Mouse (Mus musculus) liver, adult (tissue): ENCODE results near the gene C530008M17Rik.

Source experiments
- GATA4 ChIP-seq: IDR thresholded peaks from 2 replicates; pipeline ENCODE4 v1.6.1; 2014; ENCODE audit warnings: mild to moderate bottlenecking, low read length; ENCODE audit not compliant: insufficient replicate concordance

Gene C530008M17Rik

DNA sequence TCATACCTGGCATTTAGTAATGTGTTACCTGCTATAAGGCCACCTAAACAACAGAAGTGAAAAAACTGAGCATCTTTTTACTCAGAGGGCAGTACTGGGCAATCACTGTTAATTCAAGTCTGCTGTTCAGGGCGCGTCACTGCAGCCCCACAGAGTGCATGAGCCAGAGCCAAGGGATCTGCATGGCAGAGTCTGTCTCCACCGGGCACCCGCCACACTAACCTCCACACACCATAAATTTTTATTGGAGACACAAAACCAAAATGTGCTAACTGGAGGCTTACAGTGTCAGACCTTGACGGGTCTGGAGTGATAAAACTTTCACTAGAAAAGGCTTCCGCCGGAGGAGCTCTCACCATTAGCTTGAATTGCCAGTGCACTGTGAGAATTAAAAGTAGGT, 57.4 kb downstream of the C530008M17Rik start:
- no peak for TF ChIP-seq GATA4

DNA sequence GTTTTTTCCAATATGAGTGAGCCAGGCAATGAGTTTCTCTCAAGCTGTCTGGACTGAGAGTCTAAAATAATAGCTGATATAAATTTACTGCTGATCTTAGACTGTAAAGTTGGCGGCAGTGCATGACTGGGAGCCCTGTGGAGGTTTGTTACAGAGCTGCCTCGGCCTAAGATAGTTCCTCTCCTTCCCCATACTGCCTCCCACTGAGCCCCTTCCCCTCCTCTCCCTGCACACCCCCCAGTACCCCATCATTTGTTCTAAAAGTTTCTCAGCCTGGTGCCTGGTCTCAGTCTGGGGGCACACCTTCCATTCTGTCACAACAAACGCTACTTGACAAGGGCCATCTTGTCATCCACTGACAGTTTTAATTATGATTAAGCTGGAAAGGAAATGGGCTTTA, 63.6 kb downstream of the C530008M17Rik start:
- no peak for TF ChIP-seq GATA4

DNA sequence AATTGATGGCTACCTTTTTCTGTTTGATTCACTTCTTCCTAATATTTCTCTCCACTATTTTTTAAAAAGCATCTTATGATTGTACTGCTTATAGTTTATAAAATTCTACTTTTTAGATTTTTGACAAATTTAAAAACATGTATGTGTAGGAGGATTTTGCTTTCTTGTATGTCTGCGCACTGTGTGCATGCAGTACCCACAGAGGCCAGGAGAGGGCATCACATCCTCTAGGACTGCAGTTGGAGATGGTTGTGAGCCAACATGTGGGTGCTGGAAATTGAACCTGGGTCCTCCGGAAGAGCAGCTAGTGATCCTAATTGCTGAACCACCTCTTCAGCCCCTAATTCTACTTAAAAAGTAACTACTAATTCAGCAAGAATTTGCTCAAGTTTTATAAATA, 68.6 kb downstream of the C530008M17Rik start:
- TF ChIP-seq GATA4: no peak

DNA sequence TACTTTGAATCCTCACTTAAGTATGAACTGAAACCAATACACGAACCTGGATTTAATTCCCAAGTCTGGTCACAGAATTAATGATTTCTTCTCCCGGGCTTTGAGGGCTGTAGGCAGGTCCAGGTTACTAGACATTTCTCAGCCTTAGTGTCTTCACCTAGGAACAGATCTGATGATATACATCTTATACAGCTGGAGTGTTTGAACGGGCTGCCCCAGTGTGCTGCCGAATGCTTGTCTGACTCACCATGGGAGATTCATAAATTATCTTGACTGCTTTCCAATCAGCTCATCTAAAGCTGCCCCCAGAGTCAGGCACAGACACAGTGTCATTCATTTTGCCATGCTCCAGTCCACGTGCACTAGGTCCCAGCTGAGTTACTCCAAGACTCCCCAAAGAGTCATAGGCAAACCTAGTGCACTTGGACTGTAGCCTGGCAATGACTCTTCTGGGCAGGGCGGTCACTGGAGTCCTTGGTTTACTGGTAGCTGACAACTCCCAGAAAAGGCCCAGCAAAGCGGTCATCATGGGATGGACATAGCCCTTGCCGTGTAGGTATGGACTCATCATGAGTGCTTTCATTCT, 70.3 kb downstream of the C530008M17Rik start:
- no peak for TF ChIP-seq GATA4

DNA sequence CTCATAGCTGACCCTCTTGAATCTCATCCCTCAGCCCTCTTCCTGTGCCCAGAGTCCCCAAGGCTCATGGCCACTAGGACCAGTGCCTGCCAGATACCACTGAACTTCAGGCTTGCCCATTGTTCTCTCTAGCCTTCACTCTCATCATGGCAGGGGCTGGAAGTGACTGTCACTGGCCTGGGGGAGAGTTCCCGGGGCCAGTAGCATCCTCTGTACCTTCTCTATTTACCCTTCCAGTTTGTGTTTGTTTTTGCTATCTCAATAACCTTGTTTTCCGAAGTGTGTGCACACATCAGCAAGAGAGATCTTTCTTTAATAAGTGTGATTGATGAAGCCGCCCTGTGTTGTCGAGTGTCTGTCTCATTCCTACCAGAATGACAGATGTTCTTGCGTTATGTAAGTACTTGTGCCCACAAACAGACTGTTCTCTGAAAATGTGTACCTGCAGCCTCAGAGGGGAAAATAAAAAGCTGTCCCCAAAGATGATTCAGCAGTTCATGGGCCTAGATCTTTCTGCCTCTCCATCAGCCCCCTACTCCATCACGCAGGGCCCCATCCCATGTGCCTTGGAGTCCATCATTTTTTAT, 76.8 kb downstream of the C530008M17Rik start:
- no peak for TF ChIP-seq GATA4

DNA sequence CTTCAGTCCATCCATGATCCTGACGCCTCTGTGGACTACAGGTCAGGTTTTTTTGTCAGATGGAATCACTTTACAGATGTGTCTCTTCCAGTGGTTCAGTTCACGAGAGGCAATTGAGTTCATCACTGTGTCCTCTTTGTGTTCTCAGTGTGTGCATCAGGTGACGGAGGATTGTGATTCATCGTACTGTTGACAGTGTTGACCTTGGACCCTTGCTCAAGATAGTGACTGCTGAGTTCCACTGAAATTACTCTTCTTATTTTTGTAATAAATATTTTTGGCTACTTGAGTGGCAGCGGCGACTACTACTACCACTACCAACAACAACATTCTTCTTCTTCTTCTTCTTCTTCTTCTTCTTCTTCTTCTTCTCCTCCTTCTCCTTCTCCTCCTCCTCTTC, 85.2 kb downstream of the C530008M17Rik start:
- no peak for TF ChIP-seq GATA4

DNA sequence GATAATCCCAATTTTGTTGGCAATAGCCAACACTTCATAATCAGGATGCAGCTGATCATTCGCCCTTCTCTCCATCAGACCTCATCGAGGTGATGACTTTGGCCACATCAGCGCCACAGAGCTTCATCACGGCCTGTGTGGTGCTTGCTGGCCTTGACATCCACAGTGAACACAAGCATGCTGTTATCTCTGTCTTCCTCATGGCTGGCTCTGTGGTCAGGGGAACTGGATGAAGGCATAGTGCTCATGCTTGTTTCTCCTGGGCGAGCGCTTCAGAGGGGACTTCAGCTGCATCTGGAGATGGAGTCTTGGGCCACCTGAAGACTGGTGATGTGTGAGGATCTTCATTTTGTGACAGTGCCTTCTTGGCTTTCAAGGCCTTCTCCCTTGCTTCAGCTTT, 85.8 kb downstream of the C530008M17Rik start:
- no peak for TF ChIP-seq GATA4

DNA sequence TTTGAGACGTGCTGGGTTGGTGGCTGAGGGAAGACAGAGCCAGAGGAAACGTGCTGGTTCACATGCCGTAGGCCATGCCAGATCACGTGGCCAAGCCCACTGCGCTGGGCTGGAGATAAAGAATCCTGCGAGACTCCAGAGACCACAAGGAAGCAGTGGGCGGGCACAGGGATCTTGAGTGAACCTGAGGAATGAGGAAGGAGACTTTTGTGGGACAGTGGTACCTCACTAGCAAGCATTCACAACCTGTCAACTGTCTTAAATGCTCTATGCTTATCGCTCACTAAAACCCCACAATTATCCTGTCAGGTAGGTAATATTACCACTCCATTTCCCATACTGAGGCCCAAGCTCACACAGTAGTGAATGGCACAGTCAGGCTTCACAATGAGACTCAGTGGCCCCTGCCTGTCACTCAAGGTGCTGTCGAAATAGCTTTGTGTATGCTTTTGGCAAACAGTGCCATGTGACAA, 88.5 kb downstream of the C530008M17Rik start:
- TF ChIP-seq GATA4: no peak

DNA sequence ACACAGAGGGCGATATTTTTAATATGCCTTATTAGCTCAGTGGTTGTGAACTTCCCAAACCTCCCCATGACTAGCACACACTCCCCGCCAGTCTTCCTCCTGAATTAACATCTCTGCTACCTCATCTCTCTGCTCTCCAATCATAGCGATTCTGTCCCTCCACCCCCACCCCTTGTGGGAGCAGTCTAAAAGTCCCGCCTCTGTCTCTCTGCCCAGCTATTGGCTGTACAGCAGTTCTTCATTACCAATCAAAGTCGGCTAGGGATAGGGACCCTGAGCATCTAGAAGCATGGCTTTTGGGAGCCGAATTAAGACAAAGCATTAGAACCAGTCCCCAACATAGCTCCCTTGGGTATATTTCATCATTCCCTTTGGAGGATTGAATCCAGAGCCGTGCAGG, 91.5 kb downstream of the C530008M17Rik start:
- TF ChIP-seq GATA4: no peak

DNA sequence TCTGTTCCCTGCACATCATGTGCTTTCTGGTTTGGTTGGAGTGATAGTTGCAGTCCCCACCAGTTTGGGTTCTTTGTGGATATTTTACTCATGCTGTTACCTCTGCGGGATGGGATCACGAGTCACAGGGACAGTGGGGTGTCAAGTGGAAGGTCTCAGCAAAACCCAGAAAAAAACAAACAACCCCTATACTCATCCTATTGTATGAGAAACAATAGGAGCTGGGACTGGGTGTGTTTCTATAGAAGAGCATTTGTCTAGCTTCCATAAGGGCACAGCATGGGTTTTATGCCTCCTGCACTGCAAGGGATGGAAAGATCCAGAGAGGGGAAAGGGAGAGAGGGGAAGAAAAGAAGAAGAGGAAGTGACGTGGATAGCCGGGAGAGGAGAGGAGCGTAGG, 96.0 kb downstream of the C530008M17Rik start:
- TF ChIP-seq GATA4: no peak

DNA sequence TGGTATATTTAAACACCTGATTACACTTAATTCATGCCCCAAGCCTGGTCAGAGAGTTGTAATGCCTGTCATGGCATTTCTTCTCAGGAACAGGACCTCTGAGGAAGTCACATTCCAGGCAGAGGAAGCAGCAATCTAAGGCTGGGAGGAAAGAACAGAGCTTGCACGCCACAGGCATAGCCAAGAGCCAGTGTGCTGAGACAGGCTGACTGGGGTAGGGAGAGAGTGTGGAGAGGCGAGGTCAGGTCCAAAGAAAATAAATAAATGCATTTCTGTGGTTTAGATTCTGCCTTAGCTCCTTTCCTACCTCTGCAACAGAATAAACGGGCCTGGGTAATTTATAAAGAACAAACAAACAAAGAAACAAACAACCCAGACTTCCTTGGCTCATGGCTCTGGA, 104.0 kb downstream of the C530008M17Rik start:
- no peak for TF ChIP-seq GATA4

DNA sequence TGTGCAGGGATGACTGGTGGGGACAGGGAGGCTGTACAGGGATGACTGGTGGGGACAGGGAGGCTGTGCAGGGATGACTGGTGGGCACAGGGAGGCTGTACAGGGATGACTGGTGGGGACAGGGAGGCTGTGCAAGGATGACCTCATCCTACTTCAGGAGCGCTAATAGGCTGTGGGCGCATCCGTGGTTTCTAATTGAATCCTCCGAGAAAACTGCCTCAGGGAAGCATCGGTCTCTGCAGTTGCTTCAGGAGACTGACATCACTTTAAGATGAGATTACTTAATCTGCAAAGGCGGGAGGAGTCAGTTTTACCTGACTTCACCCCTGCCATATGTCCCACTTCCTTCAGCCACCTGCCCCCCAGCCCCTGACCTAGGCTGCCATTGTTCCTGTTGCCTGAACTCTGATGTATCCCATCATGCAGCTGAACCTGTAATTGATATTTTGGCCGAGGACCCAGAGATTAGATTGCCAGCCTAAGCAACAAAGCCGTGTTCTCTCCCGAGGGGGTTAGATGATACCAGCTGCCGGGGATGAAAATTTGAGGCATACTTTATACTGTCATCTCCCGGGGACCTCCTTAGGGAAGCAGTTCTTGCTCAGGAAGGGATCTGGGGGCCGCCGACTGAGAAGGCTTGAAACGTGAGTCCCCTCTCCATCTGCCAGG, 105.9 kb downstream of the C530008M17Rik start:
- TF ChIP-seq GATA4: no peak

DNA sequence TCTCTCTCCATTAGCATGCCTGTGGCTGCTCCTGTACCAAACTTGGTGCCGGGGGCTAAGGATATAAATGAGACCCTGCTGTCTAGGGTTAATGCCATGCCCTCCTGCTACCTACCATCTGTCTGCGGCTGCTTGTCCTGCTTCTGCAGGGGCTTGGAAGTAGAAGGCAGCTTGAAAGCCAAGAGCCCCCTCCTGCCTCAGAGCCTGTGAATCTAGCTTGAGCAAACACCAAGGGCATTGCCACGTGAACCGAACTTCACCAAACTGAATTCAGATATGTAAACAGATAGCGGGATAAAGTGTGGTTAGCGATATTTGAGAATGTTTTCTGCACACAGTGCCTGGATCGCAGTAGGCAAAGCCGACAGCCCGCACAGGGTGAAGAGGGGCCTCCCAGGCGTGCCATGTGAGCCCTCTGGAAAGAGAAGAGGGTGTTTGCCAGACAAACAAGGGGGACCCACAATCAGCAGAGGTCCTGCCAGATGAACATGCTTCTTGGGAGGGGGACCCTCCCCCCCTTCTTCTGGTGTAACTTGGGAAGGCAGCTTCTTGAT, 106.9 kb downstream of the C530008M17Rik start:
- TF ChIP-seq GATA4: no peak

DNA sequence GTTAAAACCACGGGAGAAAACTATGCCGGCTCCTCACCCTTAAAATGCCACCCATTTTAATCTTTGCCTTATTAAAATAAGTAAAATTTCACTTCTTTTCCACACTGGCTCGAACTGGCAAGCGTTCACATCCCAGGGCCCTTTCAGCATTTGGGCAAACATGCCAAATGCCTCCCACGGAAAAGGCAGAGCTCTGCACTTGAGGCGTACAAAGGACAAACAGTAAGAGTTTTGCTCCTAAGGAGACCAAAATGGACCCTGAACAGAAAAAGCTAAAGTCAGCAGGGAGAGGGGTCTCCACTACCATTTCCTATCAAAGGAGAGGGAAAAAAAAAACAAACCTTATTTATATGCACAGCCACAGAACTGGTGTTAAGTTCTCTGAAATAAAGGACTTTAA, 107.4 kb downstream of the C530008M17Rik start:
- no peak for TF ChIP-seq GATA4

DNA sequence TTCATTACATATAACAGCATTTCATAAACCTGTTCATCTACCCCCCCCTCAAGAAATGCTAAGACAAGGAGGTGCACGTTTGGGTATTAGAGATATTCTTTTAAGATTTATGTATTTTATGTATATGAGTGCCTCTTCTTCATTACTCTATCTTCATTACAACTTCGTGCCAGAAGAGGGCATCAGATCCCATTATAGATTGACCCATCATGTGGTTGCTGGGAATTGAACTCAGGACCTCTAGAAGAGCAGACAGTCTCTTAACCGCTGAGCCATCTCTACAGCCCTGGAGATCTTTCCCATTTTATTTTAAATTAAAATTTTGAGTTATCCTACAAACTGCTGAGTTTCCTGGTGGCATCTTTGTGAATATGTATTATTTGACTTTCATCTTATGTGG, 112.7 kb downstream of the C530008M17Rik start:
- no peak for TF ChIP-seq GATA4

DNA sequence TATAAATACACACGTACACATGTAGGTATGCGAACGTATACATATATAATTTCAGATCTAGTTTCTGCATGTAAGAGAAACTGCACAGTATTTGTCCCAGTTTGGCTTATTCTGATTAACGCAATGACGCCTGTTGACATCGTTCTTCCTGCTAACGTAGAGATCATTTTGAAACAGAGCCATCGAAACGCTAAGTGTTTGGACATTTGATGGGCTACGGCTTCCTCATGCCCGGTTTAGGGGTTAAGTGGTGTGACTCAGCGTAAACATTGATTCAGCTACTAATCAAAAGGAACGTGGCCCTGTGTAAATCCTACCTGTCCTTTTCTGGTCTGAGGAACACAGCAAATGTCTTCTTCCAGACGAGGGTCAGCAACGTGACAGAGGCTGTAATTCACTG, 113.3 kb downstream of the C530008M17Rik start:
- no peak for TF ChIP-seq GATA4
